Mouse (Mus musculus): ENCODE results near the gene Stx8. TPM values are rescaled to one million over a fixed set of nuclear protein-coding genes. Genes with fewer than 3 reads are reported as not detected.

The Stx8 gene
- polyA plus RNA-seq, 1 experiment from 2014 or later: 59.5 TPM

GRCm38 (mm10) chr11:68171973-68172647, 206.1 kb downstream of the Stx8 start:
- Histone ChIP-seq H3K4me2 (no peak overlapping the region), H3K9me3 (no peaks in the 10 kb centered on the region), H3K27ac (replicated peaks) (no peak overlapping the region), H3K27me3 (no peaks in the 10 kb centered on the region), H3K4me3 (no peak overlapping the region), H3K4me1 (replicated peaks) (no peaks in the 10 kb centered on the region), H3K9ac (no peak overlapping the region), H3K36me3 (no peaks in the 10 kb centered on the region)
- ATAC-seq (ENCODE audit: low FRiP score, low read depth): no peak
- 87% methylated on average over 7 of the region's 7 CpGs for WGBS

- Histone ChIP-seq H3K9ac (no peak overlapping the region), H3K27ac (replicated peaks) (no peak overlapping the region), H3K4me2 (no peak overlapping the region), H3K9me3 (no peaks in the 10 kb centered on the region), H3K36me3 (no peaks in the 10 kb centered on the region), H3K27me3 (no peaks in the 10 kb centered on the region), H3K4me3 (no peak overlapping the region), H3K4me1 (replicated peaks) (no peaks in the 10 kb centered on the region)
- 70% methylated on average over 4 of the region's 4 CpGs for WGBS
- ATAC-seq (ENCODE audit: low FRiP score, low read depth): no peak
Observed at GRCm38 (mm10) chr11:68172648-68173045, 206.7 kb downstream of the Stx8 start.

DNA sequence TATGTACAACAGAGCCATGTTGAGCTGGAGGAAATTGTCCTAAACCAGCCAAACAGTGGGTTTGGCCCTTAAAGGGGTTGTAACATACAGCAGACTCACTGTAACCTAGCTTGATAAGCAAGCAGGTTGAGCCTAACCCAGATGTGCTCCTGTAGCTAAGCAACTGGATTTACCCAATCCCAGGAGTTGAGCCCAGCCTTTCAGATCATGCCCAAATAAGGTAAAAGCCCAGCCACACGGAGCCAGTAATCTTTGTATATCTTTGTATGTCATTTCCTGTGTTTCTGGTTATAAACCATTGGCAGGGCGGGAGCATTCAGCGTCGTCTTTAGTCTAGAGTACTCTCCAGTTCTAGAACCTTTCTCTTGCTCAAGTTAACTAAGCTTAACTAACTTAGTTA, 210.6 kb downstream of the Stx8 start:
- 86% methylated on average over 4 of the region's 4 CpGs for WGBS
- no peak for ATAC-seq (ENCODE audit: low FRiP score, low read depth)
- H3K27ac ChIP-seq (replicated peaks): no peak overlapping the region
- H3K4me1 ChIP-seq (replicated peaks): no peaks in the 10 kb centered on the region
- no peaks in the 10 kb centered on the region for H3K9me3 ChIP-seq
- no peaks in the 10 kb centered on the region for H3K36me3 ChIP-seq
- no peaks in the 10 kb centered on the region for H3K27me3 ChIP-seq
- H3K4me3 ChIP-seq: no peak overlapping the region
- H3K4me2 ChIP-seq: no peak overlapping the region
- no peak overlapping the region for H3K9ac ChIP-seq

GRCm38 (mm10) chr11:68177415-68177814, 211.4 kb downstream of the Stx8 start:
- H3K4me2 ChIP-seq: no peak overlapping the region
- no peaks in the 10 kb centered on the region for H3K9me3 ChIP-seq
- H3K4me1 ChIP-seq (replicated peaks): no peaks in the 10 kb centered on the region
- 78% methylated on average over 7 of the region's 7 CpGs for WGBS
- H3K27me3 ChIP-seq: no peaks in the 10 kb centered on the region
- no peak for ATAC-seq (ENCODE audit: low FRiP score, low read depth)
- no peak overlapping the region for H3K27ac ChIP-seq (replicated peaks)
- H3K36me3 ChIP-seq: no peaks in the 10 kb centered on the region
- H3K4me3 ChIP-seq: no peak overlapping the region
- H3K9ac ChIP-seq: no peak overlapping the region

GRCm38 (mm10) chr11:68185647-68186046, 219.7 kb downstream of the Stx8 start:
- H3K9me3 ChIP-seq: no peaks in the 10 kb centered on the region
- no peak overlapping the region for H3K9ac ChIP-seq
- H3K27ac ChIP-seq (replicated peaks): no peak overlapping the region
- no peak overlapping the region for H3K4me2 ChIP-seq
- H3K4me3 ChIP-seq: no peak overlapping the region
- 89% methylated on average over 3 of the region's 3 CpGs for WGBS
- H3K4me1 ChIP-seq (replicated peaks): peaks cover 9% of the 10 kb centered on the region; the same call in 1 of the 2 replicates
- H3K27me3 ChIP-seq: no peaks in the 10 kb centered on the region
- no peaks in the 10 kb centered on the region for H3K36me3 ChIP-seq
- no peak for ATAC-seq (ENCODE audit: low FRiP score, low read depth)

DNA sequence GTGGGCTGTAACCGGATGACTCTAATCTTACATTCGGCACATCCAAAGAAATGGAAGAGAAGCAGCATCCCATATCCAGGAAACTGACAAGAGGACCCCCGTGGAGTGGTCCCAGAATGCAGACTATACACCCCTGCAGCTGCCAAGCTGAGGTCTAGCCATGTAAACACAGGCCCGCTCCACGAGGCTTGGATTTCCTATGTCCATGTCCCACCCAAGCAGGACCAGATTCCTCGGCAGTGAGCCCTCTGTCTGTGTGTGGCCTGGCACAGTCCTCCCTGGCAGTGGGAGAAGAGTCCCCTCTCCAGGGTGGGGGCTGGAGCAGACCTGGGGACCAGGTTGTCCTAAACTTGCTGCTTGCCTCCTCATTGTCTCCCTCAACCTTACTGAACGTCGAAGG, 221.2 kb downstream of the Stx8 start:
- Histone ChIP-seq H3K4me3 (no peak overlapping the region), H3K9ac (no peak overlapping the region), H3K27ac (replicated peaks) (no peak overlapping the region), H3K4me2 (no peak overlapping the region), H3K9me3 (no peaks in the 10 kb centered on the region), H3K36me3 (no peaks in the 10 kb centered on the region), H3K27me3 (no peaks in the 10 kb centered on the region), H3K4me1 (replicated peaks) (peaks cover 9% of the 10 kb centered on the region; the same call in 1 of the 2 replicates)
- 76% methylated on average over 8 of the region's 8 CpGs for WGBS
- ATAC-seq (ENCODE audit: low FRiP score, low read depth): peak; percentile 38; the same call in 1 of the 2 replicates

DNA sequence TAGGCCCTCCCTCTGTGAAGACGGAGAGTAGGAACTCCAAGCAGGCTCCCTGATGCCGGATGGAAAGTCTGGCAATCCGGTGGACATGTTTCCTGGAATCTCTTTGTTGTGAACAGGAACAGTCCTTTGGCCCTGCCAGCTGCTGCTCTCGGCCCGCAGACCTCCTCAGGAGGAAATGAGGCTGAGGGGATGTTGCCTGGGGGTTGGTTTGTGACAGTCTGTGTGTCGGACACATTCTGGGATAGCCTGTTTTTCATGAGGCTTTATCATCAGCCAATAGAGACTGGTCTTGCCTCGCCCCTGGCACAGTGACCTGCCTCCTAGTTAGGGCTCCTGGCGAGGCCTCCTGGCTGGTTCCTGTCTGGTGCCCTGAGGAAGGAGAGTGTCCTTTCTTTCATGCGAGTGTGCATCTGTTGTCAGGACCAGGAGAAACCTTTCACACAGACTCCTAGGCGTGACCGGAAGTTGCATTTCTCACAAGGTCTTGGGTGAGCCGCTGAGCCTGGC, 222.8 kb downstream of the Stx8 start:
- no peak overlapping the region for H3K4me2 ChIP-seq
- WGBS: 64% methylated on average over 12 of the region's 12 CpGs
- no peaks in the 10 kb centered on the region for H3K36me3 ChIP-seq
- peaks cover 9% of the 10 kb centered on the region; the same call in 1 of the 2 replicates for H3K4me1 ChIP-seq (replicated peaks)
- ATAC-seq (ENCODE audit: low FRiP score, low read depth): no peak
- H3K9ac ChIP-seq: no peak overlapping the region
- no peak overlapping the region for H3K27ac ChIP-seq (replicated peaks)
- no peaks in the 10 kb centered on the region for H3K9me3 ChIP-seq
- no peaks in the 10 kb centered on the region for H3K27me3 ChIP-seq
- H3K4me3 ChIP-seq: no peak overlapping the region

DNA sequence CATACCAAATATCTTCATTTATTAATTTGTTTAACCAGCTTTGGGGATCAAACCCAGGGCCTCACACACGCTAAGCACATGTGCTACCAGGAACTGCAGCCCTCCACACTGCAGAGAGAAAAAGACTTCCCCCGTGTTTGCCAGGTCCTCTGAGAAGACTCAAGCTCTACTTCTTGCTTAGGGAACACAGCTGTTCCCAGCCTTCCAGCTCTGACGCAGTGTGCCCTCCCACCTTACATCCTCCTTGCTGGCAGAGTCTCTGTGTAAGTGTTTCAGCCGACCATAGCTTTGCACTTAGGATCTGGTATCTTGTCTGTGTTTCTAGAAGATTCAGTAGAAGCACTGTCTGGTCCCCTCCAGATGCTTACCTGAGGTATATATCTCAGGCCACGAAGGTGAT, 224.9 kb downstream of the Stx8 start:
- Histone ChIP-seq H3K4me1 (replicated peaks) (peaks cover 19% of the 10 kb centered on the region), H3K4me3 (no peak overlapping the region), H3K27ac (replicated peaks) (no peak overlapping the region), H3K9me3 (no peaks in the 10 kb centered on the region), H3K27me3 (no peaks in the 10 kb centered on the region), H3K36me3 (no peaks in the 10 kb centered on the region), H3K9ac (no peak overlapping the region), H3K4me2 (no peak overlapping the region)
- ATAC-seq (ENCODE audit: low FRiP score, low read depth): no peak
- WGBS: 86% methylated on average over 5 of the region's 5 CpGs

- no peak overlapping the region for H3K9ac ChIP-seq
- H3K4me1 ChIP-seq (replicated peaks): peaks cover 22% of the 10 kb centered on the region
- H3K4me3 ChIP-seq: no peak overlapping the region
- 58% methylated on average over 6 of the region's 6 CpGs for WGBS
- H3K36me3 ChIP-seq: no peaks in the 10 kb centered on the region
- H3K4me2 ChIP-seq: no peak overlapping the region
- no peak overlapping the region for H3K27ac ChIP-seq (replicated peaks)
- ATAC-seq (ENCODE audit: low FRiP score, low read depth): no peak
- H3K27me3 ChIP-seq: no peaks in the 10 kb centered on the region
- no peaks in the 10 kb centered on the region for H3K9me3 ChIP-seq
Observed at GRCm38 (mm10) chr11:68195168-68195567, 229.2 kb downstream of the Stx8 start.

- Histone ChIP-seq H3K27ac (replicated peaks) (0 out of 2 replicates have a peak overlapping the region, but pooled peaks have one; percentile 28), H3K4me1 (replicated peaks) (peaks cover 22% of the 10 kb centered on the region), H3K4me2 (no peak overlapping the region), H3K9me3 (no peaks in the 10 kb centered on the region), H3K9ac (no peak overlapping the region), H3K4me3 (no peak overlapping the region), H3K27me3 (no peaks in the 10 kb centered on the region), H3K36me3 (no peaks in the 10 kb centered on the region)
- 0 out of 2 replicates have a peak, but pooled peaks have one; percentile 32 for ATAC-seq (ENCODE audit: low FRiP score, low read depth)
- WGBS: 57% methylated on average over 10 of the region's 10 CpGs
Observed at GRCm38 (mm10) chr11:68195693-68196176, 229.7 kb downstream of the Stx8 start.

- no peak overlapping the region for H3K9ac ChIP-seq
- no peak overlapping the region for H3K4me2 ChIP-seq
- ATAC-seq (ENCODE audit: low FRiP score, low read depth): no peak
- no peak overlapping the region for H3K4me3 ChIP-seq
- no peaks in the 10 kb centered on the region for H3K36me3 ChIP-seq
- no peak overlapping the region for H3K27ac ChIP-seq (replicated peaks)
- 63% methylated on average over 6 of the region's 6 CpGs for WGBS
- no peaks in the 10 kb centered on the region for H3K27me3 ChIP-seq
- no peaks in the 10 kb centered on the region for H3K9me3 ChIP-seq
- peaks cover 22% of the 10 kb centered on the region for H3K4me1 ChIP-seq (replicated peaks)
Observed at GRCm38 (mm10) chr11:68196566-68196965, 230.6 kb downstream of the Stx8 start.

DNA sequence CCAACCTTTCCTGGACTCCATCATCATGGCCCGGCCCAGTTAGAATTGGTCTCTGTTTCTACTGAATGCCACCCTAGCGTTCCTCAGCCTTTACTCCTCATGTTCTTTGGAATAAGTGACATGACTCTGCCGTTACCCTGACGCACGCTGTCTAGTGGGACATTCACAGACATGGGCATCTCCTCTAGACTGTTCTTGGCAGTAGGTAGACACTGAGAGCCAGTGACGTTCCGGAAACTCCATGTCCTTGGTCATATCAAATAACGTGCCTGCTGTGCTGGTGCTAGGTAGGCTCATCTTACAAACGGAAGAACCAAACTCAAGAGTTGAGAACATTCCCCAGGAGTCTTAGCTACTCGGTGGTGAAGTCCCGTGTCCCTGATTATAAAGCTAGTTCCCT, 231.5 kb downstream of the Stx8 start:
- no peak for ATAC-seq (ENCODE audit: low FRiP score, low read depth)
- peaks cover 27% of the 10 kb centered on the region for H3K4me1 ChIP-seq (replicated peaks)
- H3K4me3 ChIP-seq: no peak overlapping the region
- H3K27me3 ChIP-seq: no peaks in the 10 kb centered on the region
- H3K9me3 ChIP-seq: no peaks in the 10 kb centered on the region
- H3K27ac ChIP-seq (replicated peaks): no peak overlapping the region
- H3K4me2 ChIP-seq: no peak overlapping the region
- H3K9ac ChIP-seq: no peak overlapping the region
- H3K36me3 ChIP-seq: no peaks in the 10 kb centered on the region
- 92% methylated on average over 11 of the region's 11 CpGs for WGBS
